Mouse (Mus musculus) right cerebral cortex, adult 2 months (tissue): ENCODE data around the gene Tspan18.

Source experiments
- DNase-seq, 2 experiments: peaks; one replicate each; pipeline ENCODE4 v3.0.0; 2021 to 2022; ENCODE audit warnings: low spot score in 2 of 2

The Tspan18 gene

GRCm38 (mm10) chr2:93339373-93340106 lies 5.2 kb upstream of the Tspan18 start:
- no peak for DNase-seq

GRCm38 (mm10) chr2:93335996-93336395 lies 1.7 kb upstream of the Tspan18 start:
- DNase-seq = no peak

GRCm38 (mm10) chr2:93333241-93333816 lies 976 bp downstream of the Tspan18 start:
- peak; percentile 77 to 78 for DNase-seq

- DNase-seq = no peak
Measured at GRCm38 (mm10) chr2:93332277-93332676, 2.0 kb downstream of the Tspan18 start.

GRCm38 (mm10) chr2:93331121-93331520 lies 3.2 kb downstream of the Tspan18 start:
- DNase-seq = no peak

GRCm38 (mm10) chr2:93329120-93329519 lies 5.2 kb downstream of the Tspan18 start:
- DNase-seq = no peak

GRCm38 (mm10) chr2:93327915-93328555 lies 6.3 kb downstream of the Tspan18 start:
- DNase-seq = no peak

GRCm38 (mm10) chr2:93324681-93325080 lies 9.6 kb downstream of the Tspan18 start:
- DNase-seq = no peak

- no peak for DNase-seq
Measured at GRCm38 (mm10) chr2:93321946-93322345, 12.4 kb downstream of the Tspan18 start.

GRCm38 (mm10) chr2:93320267-93320666 lies 14.0 kb downstream of the Tspan18 start:
- no peak for DNase-seq

- no peak for DNase-seq
Measured at GRCm38 (mm10) chr2:93319598-93319997, 14.7 kb downstream of the Tspan18 start.

- DNase-seq = no peak
Measured at GRCm38 (mm10) chr2:93318781-93319349, 15.4 kb downstream of the Tspan18 start.

GRCm38 (mm10) chr2:93313768-93314632 lies 20.3 kb downstream of the Tspan18 start:
- DNase-seq = no peak

- no peak for DNase-seq
Measured at GRCm38 (mm10) chr2:93312458-93312857, 21.8 kb downstream of the Tspan18 start.

GRCm38 (mm10) chr2:93309724-93310413 lies 24.4 kb downstream of the Tspan18 start:
- no peak for DNase-seq

GRCm38 (mm10) chr2:93306898-93307297 lies 27.4 kb downstream of the Tspan18 start:
- DNase-seq = peak in 1 of 2 experiments; percentile 15

GRCm38 (mm10) chr2:93304273-93304634 lies 30.1 kb downstream of the Tspan18 start:
- DNase-seq = no peak

GRCm38 (mm10) chr2:93303585-93304272 lies 30.6 kb downstream of the Tspan18 start:
- no peak for DNase-seq

- DNase-seq = no peak
Measured at GRCm38 (mm10) chr2:93303260-93303584, 31.1 kb downstream of the Tspan18 start.

- no peak for DNase-seq
Measured at GRCm38 (mm10) chr2:93297656-93298055, 36.6 kb downstream of the Tspan18 start.
